Mouse (Mus musculus) stomach, postnatal 0 days (tissue): ENCODE results near the gene Nrip1. TPM values are rescaled to one million over a fixed set of nuclear protein-coding genes. Genes with fewer than 3 reads are reported as not detected.
A peak's percentile ranks its signal among the peaks of the same experiment; 100 is the strongest.

Source experiments
- ATAC-seq: fragments of 200-750 bp; cut with Nextera tagmentation; 2 replicates; pipeline ENCODE4 v1.8.0; 2017; ENCODE audit not compliant: low FRiP score, low TSS enrichment
- DNase-seq: peaks from one replicate; pipeline ENCODE4 v3.0.0-alpha.2; 2016; ENCODE audit warnings: low spot score
- H3K27ac ChIP-seq: fragments of 300-500 bp; sonication (generic); replicated peaks from 2 replicates; pipeline ENCODE4 v1.5.1; 2014; ENCODE audit warnings: mild to moderate bottlenecking, control low read depth
- H3K27me3 ChIP-seq: fragments of 300-500 bp; sonication (generic); 2 replicates; pipeline ENCODE4 v1.6.1; 2014; ENCODE audit warnings: low read length; ENCODE audit not compliant: control insufficient read depth, insufficient read depth
- H3K36me3 ChIP-seq: fragments of 300-500 bp; sonication (generic); 2 replicates; pipeline ENCODE4 v1.6.1; 2014; ENCODE audit warnings: low read length, mixed read lengths; ENCODE audit not compliant: control insufficient read depth, insufficient read depth
- H3K4me1 ChIP-seq: fragments of 300-500 bp; sonication (generic); replicated peaks from 2 replicates; pipeline ENCODE4 v1.6.1; 2014; ENCODE audit warnings: antibody characterized with exemption; ENCODE audit not compliant: control insufficient read depth, insufficient read depth
- H3K4me2 ChIP-seq: fragments of 300-500 bp; sonication (generic); replicated peaks from 2 replicates; pipeline ENCODE4 v1.6.1; 2014; ENCODE audit warnings: low read depth, mild to moderate bottlenecking, control low read depth, moderate library complexity
- H3K4me3 ChIP-seq: fragments of 300-500 bp; sonication (generic); 2 replicates; pipeline ENCODE4 v1.5.1; 2014; ENCODE audit warnings: low read depth, low read length, control low read depth
- H3K9ac ChIP-seq: fragments of 300-500 bp; sonication (generic); 2 replicates; pipeline ENCODE4 v1.6.1; 2014; ENCODE audit warnings: mild to moderate bottlenecking, low read length, control low read depth, mixed read lengths
- H3K9me3 ChIP-seq: fragments of 300-500 bp; sonication (generic); 2 replicates; pipeline ENCODE4 v1.6.1; 2016; ENCODE audit warnings: low read length; ENCODE audit not compliant: control insufficient read depth
- CTCF ChIP-seq: IDR thresholded peaks from 2 replicates; pipeline ENCODE4 v1.5.1; 2016; ENCODE audit warnings: antibody characterized with exemption, low read depth, mild to moderate bottlenecking, moderate library complexity
- EP300 ChIP-seq: optimal IDR thresholded peaks from 2 replicates; pipeline ENCODE3; 2016; ENCODE audit warnings: antibody characterized with exemption
- WGBS: fragments of 180-500 bp; shearing (Covaris S2); extraction: QIAGEN DNeasy Blood & Tissue Kit; methylation state at CpG from one replicate; pipeline ENCODE4 v1.1.7; 2014; 5-methylcytosine and 5-hydroxymethylcytosine counted together
- polyA plus RNA-seq: library from polyadenylated mRNA; unstranded; fragments of >200 nt; fragmentation: Nextera tagmentation; extraction: Ambion mirVana; gene quantifications from 2 replicates; pipeline ENCODE4 v1.2.1, GENCODE M21; 2015

The Nrip1 gene
- polyA plus RNA-seq, 1 experiment from 2014 or later: 13.0 TPM

DNA sequence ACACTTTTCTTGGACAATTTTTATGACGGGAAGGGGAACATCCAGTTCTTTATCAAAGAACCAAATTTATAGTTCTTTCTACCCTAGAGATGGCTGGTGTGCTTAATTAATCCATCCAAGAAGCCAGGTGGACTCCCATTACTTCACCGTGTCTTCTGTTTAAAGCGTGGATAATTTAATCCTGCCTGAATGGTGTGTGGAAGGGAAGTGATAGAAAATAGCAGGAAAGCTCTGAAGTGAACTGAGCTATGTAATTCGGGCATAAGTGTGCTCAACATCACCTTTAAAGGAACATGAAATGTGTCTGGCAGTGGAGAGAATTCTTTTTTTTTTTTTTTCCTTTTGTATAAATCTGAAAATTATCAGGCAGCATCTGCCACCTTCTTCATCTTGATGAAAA is 12.4 kb upstream of the Nrip1 start:
- no peaks in the 10 kb centered on the region for H3K36me3 ChIP-seq
- H3K9me3 ChIP-seq: no peaks in the 10 kb centered on the region
- no peak overlapping the region for H3K4me3 ChIP-seq
- no peak overlapping the region for H3K27ac ChIP-seq
- no peak for ATAC-seq
- TF ChIP-seq CTCF: no peak
- no peak for TF ChIP-seq EP300
- H3K27me3 ChIP-seq: no peaks in the 10 kb centered on the region
- H3K4me2 ChIP-seq: no peak overlapping the region
- no peak for DNase-seq
- WGBS: 87% methylated on average over 4 of the region's 4 CpGs
- H3K9ac ChIP-seq: no peak overlapping the region
- H3K4me1 ChIP-seq: no peaks in the 10 kb centered on the region

DNA sequence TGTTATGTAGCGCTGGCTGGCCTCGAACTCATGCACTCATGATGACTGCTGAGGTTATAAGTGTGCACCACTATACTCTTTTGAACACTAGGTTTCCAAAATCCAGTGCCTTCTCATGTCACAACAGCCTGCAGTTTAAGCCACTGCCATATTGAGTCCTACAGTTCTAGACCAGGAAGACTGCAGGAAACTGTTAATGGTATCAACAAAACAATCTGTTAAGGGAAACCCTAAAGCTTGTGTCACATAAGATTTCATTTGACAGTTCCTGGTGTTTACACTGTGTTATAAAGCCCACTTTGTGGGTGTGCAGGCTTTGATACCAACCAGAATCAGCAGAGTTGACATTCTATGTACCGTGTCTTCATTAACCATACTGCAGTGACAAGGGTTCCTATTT is 3.6 kb upstream of the Nrip1 start:
- WGBS: 95% methylated on average over 3 of the region's 3 CpGs

DNA sequence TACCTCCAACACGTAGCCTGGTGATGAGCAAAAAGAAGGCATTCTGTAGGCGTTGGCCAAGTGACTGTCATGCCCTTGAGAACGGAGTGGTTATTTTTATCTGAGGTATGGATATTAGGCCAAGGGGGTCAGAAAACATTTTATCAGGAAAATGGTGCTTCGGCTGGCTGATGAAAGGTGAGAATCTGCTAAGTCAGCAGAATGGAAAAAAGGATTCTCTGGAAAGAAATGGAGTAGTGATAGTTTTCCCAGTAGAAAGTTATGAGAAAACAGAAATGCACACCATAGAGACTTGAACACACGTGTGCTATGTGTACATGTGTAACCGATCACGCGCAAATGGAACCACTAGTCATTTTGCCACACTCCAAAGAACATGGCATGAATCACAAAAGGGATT is 3.0 kb upstream of the Nrip1 start:
- 96% methylated on average over 8 of the region's 8 CpGs for WGBS
- TF ChIP-seq EP300: no peak
- TF ChIP-seq CTCF: no peak
- no peak for DNase-seq
- Histone ChIP-seq H3K4me1 (no peaks in the 10 kb centered on the region), H3K9ac (no peak overlapping the region), H3K9me3 (no peaks in the 10 kb centered on the region), H3K36me3 (no peaks in the 10 kb centered on the region), H3K4me3 (no peak overlapping the region), H3K27me3 (no peaks in the 10 kb centered on the region), H3K4me2 (no peak overlapping the region), H3K27ac (no peak overlapping the region)
- no peak for ATAC-seq

More for the DNA sequence above, 3.6 kb upstream of the Nrip1 start:
- no peaks in the 10 kb centered on the region for H3K36me3 ChIP-seq
- no peak for TF ChIP-seq CTCF
- no peak for TF ChIP-seq EP300
- no peak for ATAC-seq
- DNase-seq: no peak
- no peak overlapping the region for H3K4me2 ChIP-seq
- H3K4me3 ChIP-seq: no peak overlapping the region
- H3K27ac ChIP-seq: no peak overlapping the region
- no peak overlapping the region for H3K9ac ChIP-seq
- no peaks in the 10 kb centered on the region for H3K9me3 ChIP-seq
- H3K27me3 ChIP-seq: no peaks in the 10 kb centered on the region
- H3K4me1 ChIP-seq: no peaks in the 10 kb centered on the region

DNA sequence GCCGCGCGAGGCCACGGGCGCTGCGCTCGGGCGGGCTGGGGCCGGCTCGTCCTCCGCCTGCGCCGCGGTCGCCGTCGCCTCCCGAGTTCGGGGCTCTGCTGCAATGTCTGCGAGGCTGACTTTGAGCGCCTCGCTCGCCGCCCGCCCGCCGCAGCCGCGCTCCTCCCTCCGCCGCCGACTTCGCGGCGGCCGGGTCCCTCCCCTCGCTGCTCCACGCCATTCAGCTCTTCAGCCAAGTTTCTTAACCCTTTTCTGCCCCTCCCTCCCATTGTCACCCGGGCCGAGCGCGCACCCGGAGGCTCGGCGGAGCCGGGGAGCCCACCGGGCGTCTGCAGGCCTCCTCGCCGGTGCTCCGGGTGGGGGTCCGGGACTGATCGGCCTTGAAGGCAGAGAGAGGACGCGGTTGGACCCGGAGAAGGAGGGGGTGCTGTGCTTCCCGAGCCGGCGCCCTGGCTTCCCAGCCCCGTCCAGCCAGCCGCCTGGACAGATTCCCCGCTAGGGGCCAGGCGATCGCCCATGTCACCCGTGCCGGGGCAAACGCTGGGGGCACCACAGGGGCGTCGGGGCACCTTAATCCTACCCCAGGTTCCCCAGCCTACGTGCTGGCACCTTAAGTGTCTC is 576 bp downstream of the Nrip1 start:
- peak overlapping the region; percentile 98 for H3K9ac ChIP-seq
- H3K36me3 ChIP-seq: no peaks in the 10 kb centered on the region
- no peaks in the 10 kb centered on the region for H3K27me3 ChIP-seq
- peak overlapping the region; percentile 99 for H3K27ac ChIP-seq
- peaks cover 10% of the 10 kb centered on the region; the same call in 1 of the 2 replicates for H3K4me1 ChIP-seq
- TF ChIP-seq EP300 (no peak), CTCF (peak; percentile 73)
- no peaks in the 10 kb centered on the region for H3K9me3 ChIP-seq
- WGBS: under 1% methylated on average over 47 of the region's 70 CpGs
- ATAC-seq (peak; percentile 95), DNase-seq (peak; percentile 91)
- peak overlapping the region; percentile 62 for H3K4me2 ChIP-seq
- peak overlapping the region; percentile 88 for H3K4me3 ChIP-seq

DNA sequence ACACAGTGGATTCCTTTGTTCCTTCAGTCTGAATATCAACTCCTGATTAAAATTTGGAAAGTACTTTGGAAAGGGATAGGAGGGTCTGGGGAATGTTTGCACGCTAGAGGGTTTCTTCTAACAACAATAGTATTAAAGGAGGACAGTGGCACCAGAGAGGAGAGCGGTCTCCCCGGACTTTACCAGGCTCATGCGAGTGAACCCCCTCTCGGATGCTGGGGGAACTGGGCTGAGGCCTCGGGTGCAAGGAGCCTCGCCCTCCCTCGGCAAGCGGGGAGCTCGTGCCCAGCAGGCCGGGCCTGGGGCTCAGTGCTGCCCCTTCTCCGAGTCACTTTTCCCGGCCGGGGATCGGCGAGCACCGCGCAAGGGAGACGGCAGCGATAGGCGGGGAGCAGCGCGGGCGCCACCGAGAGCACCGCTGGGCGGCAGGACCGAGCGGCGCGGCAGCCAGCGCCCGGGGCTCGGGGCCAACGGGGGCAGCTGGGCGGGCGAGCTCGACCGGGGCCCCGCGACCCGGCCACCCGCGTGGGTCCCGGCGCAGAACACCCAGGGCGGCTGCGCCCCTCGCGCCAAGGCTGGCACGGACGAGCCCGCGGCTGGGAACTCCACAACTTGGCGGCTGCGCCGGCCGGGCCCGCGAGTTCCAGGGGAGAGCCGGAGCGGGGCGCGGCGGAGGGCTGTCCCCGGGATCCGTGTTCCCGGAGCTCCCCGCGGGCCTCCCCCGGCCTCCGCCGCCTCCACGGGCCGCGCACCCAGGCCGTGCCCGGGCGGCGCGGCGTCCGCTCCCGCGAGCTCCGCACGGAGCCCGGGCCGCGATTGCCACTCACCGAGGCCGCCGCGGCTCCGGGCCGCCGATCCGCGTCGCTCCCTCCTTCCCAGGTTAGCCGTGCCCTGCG is 1.3 kb downstream of the Nrip1 start:
- Histone ChIP-seq H3K4me1 (peaks cover 10% of the 10 kb centered on the region; the same call in 1 of the 2 replicates), H3K27me3 (no peaks in the 10 kb centered on the region)

DNA sequence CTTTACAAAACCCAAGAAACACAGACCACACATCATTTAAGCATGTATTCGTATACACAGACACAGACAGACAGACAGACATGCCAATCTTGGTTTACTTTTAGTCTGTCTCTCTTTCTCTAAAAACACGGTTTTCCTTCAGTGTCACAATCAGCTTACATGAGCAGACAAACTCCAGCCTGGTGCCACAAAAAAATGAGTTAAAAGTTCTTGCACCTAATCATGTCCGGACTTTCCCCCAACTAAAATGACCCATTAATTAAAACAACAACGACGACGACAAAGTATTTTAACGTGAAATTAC is 2.1 kb downstream of the Nrip1 start:
- Histone ChIP-seq H3K9me3 (no peaks in the 10 kb centered on the region), H3K9ac (peak overlapping the region; percentile 98), H3K27ac (no peak overlapping the region), H3K36me3 (no peaks in the 10 kb centered on the region), H3K4me2 (peak overlapping the region; percentile 62), H3K4me3 (peak overlapping the region; percentile 88), H3K4me1 (peaks cover 10% of the 10 kb centered on the region; the same call in 1 of the 2 replicates), H3K27me3 (no peaks in the 10 kb centered on the region)
- no peak for ATAC-seq
- no peak for TF ChIP-seq CTCF
- no peak for TF ChIP-seq EP300
- WGBS: under 1% methylated on average over 7 of the region's 7 CpGs
- no peak for DNase-seq

More for the DNA sequence above, 1.3 kb downstream of the Nrip1 start:
- ATAC-seq (peak; percentile 71), DNase-seq (peak; percentile 73)
- TF ChIP-seq CTCF (peak; percentile 55), EP300 (no peak)
- peak overlapping the region; percentile 62 for H3K4me2 ChIP-seq
- H3K36me3 ChIP-seq: no peaks in the 10 kb centered on the region
- peak overlapping the region; percentile 99 for H3K27ac ChIP-seq
- H3K9ac ChIP-seq: peak overlapping the region; percentile 98
- H3K4me3 ChIP-seq: peak overlapping the region; percentile 88
- 0% methylated on average over 72 of the region's 102 CpGs for WGBS
- no peaks in the 10 kb centered on the region for H3K9me3 ChIP-seq
